Mouse (Mus musculus): Measurements from ENCODE around the gene Kcnc3. TPM values are rescaled to one million over a fixed set of nuclear protein-coding genes. Genes with fewer than 3 reads are reported as not detected.

Gene Kcnc3
- 5.5 and 6.8 TPM in 2 replicates for total RNA-seq (2021)
- long read RNA-seq, experiment 1, partial matches to known transcripts = 0 of 1 reads
- long read RNA-seq, experiment 1, other reads (novel, unspliced or antisense) = 1 of 1 reads
- long read RNA-seq, experiment 2, partial matches to known transcripts = 0 of 4 reads
- long read RNA-seq, experiment 2, other reads (novel, unspliced or antisense) = 4 of 4 reads

- DNase-seq = peak; percentile 94
These were observed at the start of gene Kcnc3 for GRCm38 (mm10) chr7:44590402-44591347. Gene Kcnc3 (plus strand): TSS chr7:44590664.

GRCm38 (mm10) chr7:44542555-44542954, 47.9 kb upstream of the Kcnc3 start:
- no peak for DNase-seq

- DNase-seq = no peak
These were observed 47.4 kb upstream of the Kcnc3 start for GRCm38 (mm10) chr7:44543071-44543470.

GRCm38 (mm10) chr7:44546274-44546673, 44.2 kb upstream of the Kcnc3 start:
- no peak for DNase-seq

- DNase-seq = no peak
These were observed 43.4 kb upstream of the Kcnc3 start for GRCm38 (mm10) chr7:44547041-44547440.

- no peak for DNase-seq
These were observed 42.7 kb upstream of the Kcnc3 start for GRCm38 (mm10) chr7:44547725-44548124.

- DNase-seq = peak; percentile 100
These were observed 41.9 kb upstream of the Kcnc3 start, which contains the start of gene Pold1 for GRCm38 (mm10) chr7:44548497-44549087. Gene Pold1 (minus strand): TSS chr7:44548849.

- DNase-seq = no peak
These were observed 40.6 kb upstream of the Kcnc3 start for GRCm38 (mm10) chr7:44549621-44550408.

GRCm38 (mm10) chr7:44550409-44550678, 40.1 kb upstream of the Kcnc3 start:
- DNase-seq = no peak

GRCm38 (mm10) chr7:44551301-44551700, 39.2 kb upstream of the Kcnc3 start:
- DNase-seq = no peak

- DNase-seq = no peak
These were observed 38.7 kb upstream of the Kcnc3 start for GRCm38 (mm10) chr7:44551731-44552130.

- DNase-seq = no peak
These were observed 38.1 kb upstream of the Kcnc3 start for GRCm38 (mm10) chr7:44552141-44552908.

- DNase-seq = peak; percentile 95
These were observed 37.2 kb upstream of the Kcnc3 start for GRCm38 (mm10) chr7:44553196-44553764.

GRCm38 (mm10) chr7:44553826-44554225, 36.6 kb upstream of the Kcnc3 start, which contains the start of gene Nr1h2:
Gene Nr1h2 (minus strand): TSS chr7:44553951.
- peak; percentile 98 for DNase-seq

GRCm38 (mm10) chr7:44557629-44558028, 32.8 kb upstream of the Kcnc3 start:
- DNase-seq = no peak

- peak; percentile 83 for DNase-seq
These were observed 29.7 kb upstream of the Kcnc3 start for GRCm38 (mm10) chr7:44560435-44561400.

GRCm38 (mm10) chr7:44563284-44563683, 27.2 kb upstream of the Kcnc3 start:
- no peak for DNase-seq

GRCm38 (mm10) chr7:44564486-44564885, 26.0 kb upstream of the Kcnc3 start:
- no peak for DNase-seq

- no peak for DNase-seq
These were observed 25.1 kb upstream of the Kcnc3 start for GRCm38 (mm10) chr7:44565414-44565813.

GRCm38 (mm10) chr7:44568803-44569202, 21.7 kb upstream of the Kcnc3 start:
- DNase-seq = no peak
